Comparison of ENCODE assay signal across 9 mouse cellular contexts in the genomic region with DNA sequence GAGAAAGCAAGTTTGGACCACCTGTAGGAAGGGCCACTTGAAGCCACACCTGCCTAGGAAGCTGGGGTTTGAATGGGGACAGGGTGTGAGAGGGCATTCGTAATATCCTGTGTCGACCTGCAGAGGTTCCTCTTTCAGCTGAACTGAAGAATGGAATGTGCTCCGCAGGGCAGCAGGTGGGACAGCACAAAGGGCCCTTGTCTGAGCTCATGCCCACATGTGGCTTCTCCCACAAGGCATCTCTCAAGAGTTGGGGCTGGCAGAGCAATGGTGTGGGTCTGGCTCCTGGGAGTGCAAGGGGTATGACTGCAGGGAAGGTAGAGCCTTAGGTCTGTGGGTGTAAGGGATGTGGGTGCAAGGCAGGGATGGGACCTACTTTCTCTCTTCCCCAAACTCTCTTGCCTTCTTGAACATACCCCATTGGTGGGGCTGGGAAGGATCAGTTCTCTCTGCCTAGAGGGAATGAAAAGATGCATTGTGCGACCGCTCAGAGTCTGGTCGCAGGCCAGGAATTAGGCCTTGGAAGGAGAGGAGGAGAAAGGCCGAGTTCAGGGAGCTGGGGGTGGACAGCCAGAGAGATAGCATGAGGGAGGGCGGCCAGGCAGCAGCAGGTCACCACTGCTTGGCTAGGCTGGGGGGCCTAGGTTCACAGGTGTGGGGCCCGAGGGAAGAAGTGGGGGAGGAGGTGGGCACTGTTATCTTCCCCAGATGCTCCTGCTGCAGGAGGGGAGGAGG.
DNase-seq lines count a peak whose midpoint lies in the region; ATAC-seq lines count a peak whose summit lies in the region.
"Had no signal": no experiment of that assay in that cellular context is flagged by ENCODE, and none has a peak within 500 bp of the region (broad histone marks: within the 10 kb centered on the region; RNA-seq: fewer than 3 reads in every experiment).

No protein-coding gene starts in this region.

- ATAC-seq in heart, embryonic 13.5 days (ENCODE audit: extremely low read depth, insufficient number of reproducible peaks, low FRiP score, low TSS enrichment) = 0 out of 2 replicates have a peak, but pooled peaks have one; percentile 17
- peak; percentile 84 for ATAC-seq in hindbrain, embryonic 16.5 days
- ATAC-seq in limb, embryonic 13.5 days (ENCODE audit: low FRiP score, low read depth) = peak; percentile 52
- no peak for ATAC-seq in inflammation-experienced regulatory T-cells, adult 6 months

- H3K36me3 ChIP-seq in heart, embryonic 13.5 days = no peaks in the 10 kb centered on the region
- no peaks in the 10 kb centered on the region for H3K36me3 ChIP-seq in hindbrain, embryonic 16.5 days (ENCODE audit: control insufficient read depth, insufficient read depth, low read length)
- H3K36me3 ChIP-seq in limb, embryonic 13.5 days = no peaks in the 10 kb centered on the region
- H3K36me3 ChIP-seq: liver, embryonic 13.5 days had no signal

- H3K4me2 ChIP-seq in heart, embryonic 13.5 days = no peak overlapping the region
- no peak overlapping the region for H3K4me2 ChIP-seq in hindbrain, embryonic 16.5 days (ENCODE audit: low read length)
- H3K4me2 ChIP-seq in limb, embryonic 13.5 days (replicated peaks) = peak overlapping the region; percentile 11; the same call in 1 of the 2 replicates
- H3K4me2 ChIP-seq: liver, embryonic 13.5 days had no signal

- peaks cover 23% of the 10 kb centered on the region; the same call in 1 of the 2 replicates for H3K4me1 ChIP-seq in heart, embryonic 13.5 days
- H3K4me1 ChIP-seq in hindbrain, embryonic 16.5 days (ENCODE audit: control insufficient read depth, insufficient read depth, low read depth, low read length) = no peaks in the 10 kb centered on the region
- peaks cover 21% of the 10 kb centered on the region for H3K4me1 ChIP-seq in limb, embryonic 13.5 days

- intact Hi-C loops in heart, postnatal 25 days (cut with DNase I) = no loop called here

- no peaks in the 10 kb centered on the region; the same call in 1 of the 2 replicates for H3K27me3 ChIP-seq in heart, embryonic 13.5 days (replicated peaks)
- H3K27me3 ChIP-seq in hindbrain, embryonic 16.5 days (replicated peaks; ENCODE audit: control insufficient read depth, insufficient read depth, low read length) = no peaks in the 10 kb centered on the region
- no peaks in the 10 kb centered on the region for H3K27me3 ChIP-seq in limb, embryonic 13.5 days
- H3K27me3 ChIP-seq: liver, embryonic 13.5 days had no signal

- no peak overlapping the region for H3K4me3 ChIP-seq in heart, embryonic 13.5 days
- no peak overlapping the region for H3K4me3 ChIP-seq in hindbrain, embryonic 16.5 days (ENCODE audit: low read length)
- H3K4me3 ChIP-seq in limb, embryonic 13.5 days = no peak overlapping the region
- H3K4me3 ChIP-seq: liver, embryonic 13.5 days had no signal

- H3K27ac ChIP-seq in heart, embryonic 13.5 days (replicated peaks) = no peak overlapping the region
- peak overlapping the region; percentile 27; the same call in 1 of the 2 replicates for H3K27ac ChIP-seq in hindbrain, embryonic 16.5 days (ENCODE audit: low read depth, low read length)
- peak overlapping the region; percentile 75 for H3K27ac ChIP-seq in limb, embryonic 13.5 days
- H3K27ac ChIP-seq: liver, embryonic 13.5 days had no signal

- 50% methylated on average over 9 of the region's 9 CpGs for WGBS in heart, embryonic 13.5 days
- WGBS in hindbrain, embryonic 16.5 days = 27% methylated on average over 9 of the region's 9 CpGs
- WGBS in limb, embryonic 13.5 days = 24% methylated on average over 9 of the region's 9 CpGs

- no peaks in the 10 kb centered on the region for H3K9me3 ChIP-seq in heart, embryonic 13.5 days
- H3K9me3 ChIP-seq in hindbrain, embryonic 16.5 days (ENCODE audit: control insufficient read depth, low read length) = no peaks in the 10 kb centered on the region
- H3K9me3 ChIP-seq in limb, embryonic 13.5 days = no peaks in the 10 kb centered on the region
- H3K9me3 ChIP-seq: liver, embryonic 13.5 days had no signal

- H3K9ac ChIP-seq in heart, embryonic 13.5 days = no peak overlapping the region
- H3K9ac ChIP-seq in hindbrain, embryonic 16.5 days (ENCODE audit: low read depth, low read length) = no peak overlapping the region
- H3K9ac ChIP-seq in limb, embryonic 13.5 days = peak overlapping the region; percentile 25; the same call in 1 of the 2 replicates
- H3K9ac ChIP-seq: liver, embryonic 13.5 days had no signal

- DNase-seq in heart, postnatal 25 days (ENCODE audit: low spot score) = no peak
- peak; percentile 31 for DNase-seq in embryo, embryonic 11 days
- DNase-seq in testis, postnatal 14 days (ENCODE audit: low spot score) = peak; percentile 84
- no peak for DNase-seq in kidney, adult 8-10 months
- DNase-seq: liver, embryonic 13.5 days had no signal

Comparison
In these comparisons a context has a peak if more than half of its experiments do, and no peak if none do; other contexts are left out.
1. DNase-seq: peak in embryo, embryonic 11 days (single experiment) and testis, postnatal 14 days (single experiment); none in heart, postnatal 25 days (single experiment) and kidney, adult 8-10 months (0 of 2).